Mouse (Mus musculus) spleen, adult 2 months (tissue): Measurements from ENCODE around the gene Cdc42ep2. TPM values are rescaled to one million over a fixed set of nuclear protein-coding genes. Genes with fewer than 3 reads are reported as not detected.

ENCODE experiments used
- DNase-seq, 2 experiments: peaks; one replicate each; pipeline versions ENCODE4 v3.0.0 to v3.0.0-alpha.2; 2012 to 2021; ENCODE audit warnings: low spot score in 2 of 2, low read depth in 1 of 2
- H3K27ac ChIP-seq: fragments of 200-500 bp; 2 replicates; pipeline ENCODE4 v1.5.1; 2012; ENCODE audit warnings: low read length, inconsistent platforms; ENCODE audit not compliant: insufficient read depth
- H3K27me3 ChIP-seq: fragments of 200-500 bp; 2 replicates; pipeline ENCODE4 v1.6.1; 2012; ENCODE audit warnings: mild to moderate bottlenecking, moderate library complexity, low read length, inconsistent platforms; ENCODE audit not compliant: control insufficient read depth, insufficient read depth
- H3K36me3 ChIP-seq: fragments of 200-500 bp; 2 replicates; pipeline ENCODE4 v1.6.1; 2012; ENCODE audit warnings: mild to moderate bottlenecking, low read length, inconsistent platforms; ENCODE audit not compliant: control insufficient read depth, insufficient read depth
- H3K4me1 ChIP-seq: fragments of 200-500 bp; 2 replicates; pipeline ENCODE4 v1.6.1; 2011; ENCODE audit warnings: inconsistent platforms; ENCODE audit not compliant: control insufficient read depth, insufficient read depth, insufficient read length
- H3K4me3 ChIP-seq: fragments of 200-500 bp; 2 replicates; pipeline ENCODE4 v1.5.1; 2011; ENCODE audit warnings: mild to moderate bottlenecking, inconsistent platforms; ENCODE audit not compliant: insufficient read depth, insufficient read length; ENCODE audit errors: extremely low read depth
- CTCF ChIP-seq: fragments of 200-500 bp; IDR thresholded peaks from 2 replicates; pipeline ENCODE4 v1.5.1; 2011; ENCODE audit warnings: mild to moderate bottlenecking, inconsistent platforms; ENCODE audit not compliant: insufficient read depth, insufficient read length, insufficient replicate concordance; ENCODE audit errors: extremely low read depth
- POLR2A ChIP-seq: fragments of 200-500 bp; IDR thresholded peaks from 2 replicates; pipeline ENCODE4 v1.6.1; 2011; ENCODE audit warnings: low read depth, low read length, inconsistent platforms
- WGBS: fragments of 180-500 bp; shearing (Covaris S2); methylation state at CpG from one replicate; pipeline ENCODE4 v1.1.7; 2018; 5-methylcytosine and 5-hydroxymethylcytosine counted together
- polyA plus RNA-seq: library from polyadenylated mRNA; depleted of rRNA; stranded (reverse); fragments of >200 nt; gene quantifications from 2 replicates; pipeline ENCODE4 v1.2.3, GENCODE M21; 2012

Gene Cdc42ep2
- polyA plus RNA-seq, 1 experiment: 8.2 TPM

DNA sequence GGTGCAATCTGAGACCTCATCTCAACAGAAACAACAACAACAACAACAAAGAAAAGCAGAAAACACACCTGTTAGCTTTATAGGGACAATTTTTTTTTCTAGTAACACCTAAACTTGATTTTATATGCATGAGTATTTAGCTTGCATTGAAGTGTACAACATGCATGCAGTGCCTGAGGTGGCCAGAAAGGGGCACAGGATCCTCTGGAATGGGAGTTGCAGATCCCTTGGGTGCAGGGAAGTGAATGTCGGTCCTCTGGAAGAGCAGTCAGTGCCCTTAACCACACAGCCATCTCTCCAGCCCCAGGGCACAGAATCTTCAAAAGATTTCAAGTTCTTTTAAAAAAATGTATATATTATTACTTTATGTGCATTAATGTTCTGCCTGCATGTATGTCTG, 38.0 kb upstream of the Cdc42ep2 start:
- H3K4me3 ChIP-seq: no peak overlapping the region
- DNase-seq: no peak
- H3K27ac ChIP-seq: no peak overlapping the region
- H3K4me1 ChIP-seq: peaks cover 2% of the 10 kb centered on the region; the same call in 1 of the 2 replicates
- H3K27me3 ChIP-seq: no peaks in the 10 kb centered on the region
- peaks cover 4% of the 10 kb centered on the region; the same call in 1 of the 2 replicates for H3K36me3 ChIP-seq
- 22% methylated on average over 1 of the region's 1 CpGs for WGBS
- TF ChIP-seq CTCF: no peak
- TF ChIP-seq POLR2A: no peak

DNA sequence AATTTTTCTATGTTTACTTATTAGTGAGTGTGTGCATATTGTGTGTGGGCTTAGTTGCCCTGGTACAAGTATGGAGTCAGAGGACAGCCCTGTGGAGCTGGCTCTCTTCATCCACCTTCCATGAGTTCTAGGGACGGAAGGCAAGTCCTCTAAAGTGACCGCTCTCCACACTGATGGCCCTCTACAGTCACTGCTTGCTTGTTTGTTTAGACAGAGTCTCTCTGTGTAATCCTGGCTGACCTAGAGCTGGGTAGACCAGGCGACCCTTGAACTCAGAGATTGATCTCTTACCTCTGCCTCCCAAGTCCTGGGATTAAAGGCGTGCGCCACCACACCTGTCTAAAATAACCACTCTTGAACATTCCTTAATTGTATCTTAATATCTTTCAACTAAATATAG, 32.8 kb upstream of the Cdc42ep2 start:
- TF ChIP-seq POLR2A (no peak), CTCF (no peak)
- no peaks in the 10 kb centered on the region for H3K4me1 ChIP-seq
- no peak overlapping the region for H3K4me3 ChIP-seq
- 96% methylated on average over 5 of the region's 5 CpGs for WGBS
- DNase-seq: no peak
- H3K27ac ChIP-seq: no peak overlapping the region
- H3K36me3 ChIP-seq: peaks cover 17% of the 10 kb centered on the region
- no peaks in the 10 kb centered on the region for H3K27me3 ChIP-seq

DNA sequence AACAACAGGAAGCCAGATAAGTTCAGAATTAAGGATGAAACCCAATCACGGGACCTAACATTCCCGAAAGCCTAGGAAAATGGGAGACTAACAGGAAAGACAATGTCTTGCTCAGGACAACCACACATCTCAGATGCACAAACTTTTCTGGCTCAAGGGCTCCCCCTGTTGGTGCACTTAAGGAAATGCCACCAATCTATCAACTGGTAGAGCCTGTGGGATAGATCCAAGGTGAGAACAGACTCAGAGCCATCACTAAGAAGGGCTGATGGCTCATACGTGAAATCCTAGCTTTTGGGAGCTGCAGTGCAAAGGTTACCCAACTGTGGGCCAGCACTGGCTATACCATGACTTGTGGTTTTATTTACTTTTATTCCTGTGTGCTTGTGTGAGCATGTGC, 32.1 kb upstream of the Cdc42ep2 start:
- Histone ChIP-seq H3K4me3 (no peak overlapping the region), H3K27ac (no peak overlapping the region), H3K36me3 (peaks cover 19% of the 10 kb centered on the region), H3K4me1 (no peaks in the 10 kb centered on the region), H3K27me3 (no peaks in the 10 kb centered on the region)
- TF ChIP-seq POLR2A (no peak), CTCF (peak; percentile 56; the same call in 1 of the 2 replicates)
- DNase-seq: peak; percentile 28 to 67
- WGBS: 44% methylated on average over 3 of the region's 3 CpGs

DNA sequence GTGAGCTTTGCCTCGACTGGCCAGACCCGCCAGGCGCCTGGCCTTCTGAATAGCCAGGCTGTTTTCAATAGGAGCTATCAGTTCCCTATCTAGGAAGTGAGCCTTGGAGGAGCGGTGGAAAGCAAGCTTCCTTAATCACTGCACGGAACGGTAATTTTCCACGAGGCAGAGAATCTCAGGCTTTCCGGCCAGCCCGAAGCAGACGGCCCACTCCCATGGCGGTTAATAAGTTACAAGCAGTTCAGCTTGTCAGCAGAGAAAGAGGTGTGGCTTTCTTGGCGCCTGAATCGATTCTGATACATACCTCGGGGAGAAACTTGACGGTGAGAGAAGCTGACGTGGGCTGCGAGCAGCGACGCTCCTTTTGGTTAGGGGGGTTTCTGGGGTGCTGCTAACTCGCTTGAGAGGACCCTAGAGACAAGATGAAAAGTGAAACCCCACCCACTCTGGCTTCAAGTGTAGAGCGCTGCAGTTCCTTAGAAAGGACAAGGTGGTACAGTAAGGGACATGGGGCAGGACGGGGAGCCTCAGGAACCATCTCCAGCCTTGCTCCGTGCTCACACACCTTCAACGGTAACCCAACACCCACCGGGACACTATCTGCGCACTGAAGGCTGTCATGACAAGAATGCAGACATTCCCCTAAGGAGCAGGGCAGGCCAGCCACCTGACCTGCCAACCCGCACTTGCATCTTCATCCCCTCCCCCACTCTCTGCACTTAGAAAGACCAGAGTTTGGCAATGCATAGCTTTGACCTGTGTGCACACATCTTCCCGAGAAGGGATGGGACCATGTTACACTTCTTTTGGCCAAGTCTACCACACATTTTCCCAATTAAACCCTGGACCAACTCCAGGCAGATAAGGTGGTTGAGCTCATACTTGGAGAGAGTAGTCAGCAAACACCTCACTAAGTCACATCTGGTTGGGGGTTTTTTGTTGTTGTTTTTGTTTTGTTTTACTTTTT, 31.4 kb upstream of the Cdc42ep2 start:
- TF ChIP-seq CTCF: no peak
- no peak for TF ChIP-seq POLR2A
- H3K36me3 ChIP-seq: peaks cover 20% of the 10 kb centered on the region
- 94% methylated on average over 28 of the region's 28 CpGs for WGBS
- H3K4me3 ChIP-seq: no peak overlapping the region
- DNase-seq: no peak
- no peaks in the 10 kb centered on the region for H3K27me3 ChIP-seq
- no peak overlapping the region for H3K27ac ChIP-seq
- H3K4me1 ChIP-seq: no peaks in the 10 kb centered on the region

DNA sequence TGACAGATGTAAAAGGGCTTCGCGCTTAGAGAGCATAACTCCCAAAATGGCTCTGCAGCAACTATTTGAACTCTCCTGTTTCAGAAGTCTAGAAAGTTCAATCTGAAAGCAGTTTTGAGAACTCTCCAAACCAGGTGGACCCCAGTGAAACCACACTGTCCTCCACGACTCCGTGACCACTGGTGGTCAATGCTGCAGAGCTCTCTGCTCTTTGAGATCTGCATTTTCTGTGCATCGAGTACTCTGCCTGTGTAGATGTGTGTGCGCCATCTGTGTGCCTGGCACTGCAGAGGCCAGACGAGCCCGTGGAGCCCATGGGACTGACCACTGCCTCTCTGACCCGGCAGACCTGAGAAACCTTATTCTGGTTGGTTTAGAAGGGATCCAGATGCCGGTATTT, 30.3 kb upstream of the Cdc42ep2 start:
- TF ChIP-seq CTCF: no peak
- TF ChIP-seq POLR2A: no peak

DNA sequence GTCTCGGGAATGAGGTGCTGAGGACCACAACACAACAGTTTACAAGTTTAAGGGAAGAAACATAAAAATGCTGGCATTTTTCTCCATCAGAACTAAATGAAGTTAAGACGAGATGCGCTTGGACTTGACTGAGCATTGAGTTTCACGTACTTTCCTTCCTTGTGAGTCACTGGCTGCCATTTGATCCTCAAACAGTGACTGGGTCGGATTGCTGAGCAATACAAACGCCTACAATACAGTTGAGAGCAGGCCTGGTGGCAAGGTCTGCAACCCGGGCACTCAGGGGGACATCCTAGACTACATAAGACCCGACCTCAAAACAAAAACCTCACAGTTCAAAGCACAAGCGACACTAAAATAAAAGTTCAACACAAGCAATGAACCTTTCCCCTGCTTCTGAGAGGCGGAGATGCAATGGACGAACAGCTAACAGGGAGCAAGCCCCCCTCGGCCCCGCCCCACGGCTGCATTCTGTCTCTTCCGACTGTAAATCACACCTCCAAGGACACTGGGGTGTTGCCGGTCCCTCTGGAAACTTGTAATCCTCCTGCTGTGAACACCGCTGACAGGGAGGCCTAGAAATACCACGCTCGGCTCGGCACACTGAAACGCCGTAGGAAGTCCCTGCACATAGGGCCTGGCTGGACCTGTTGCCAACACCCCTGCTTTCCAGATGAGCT, 29.6 kb upstream of the Cdc42ep2 start:
- Histone ChIP-seq H3K27ac (no peak overlapping the region), H3K4me1 (no peaks in the 10 kb centered on the region), H3K4me3 (no peak overlapping the region), H3K36me3 (peaks cover 31% of the 10 kb centered on the region), H3K27me3 (no peaks in the 10 kb centered on the region)
- 95% methylated on average over 22 of the region's 22 CpGs for WGBS
- TF ChIP-seq CTCF (no peak), POLR2A (no peak)
- no peak for DNase-seq

More for the DNA sequence above, 30.3 kb upstream of the Cdc42ep2 start:
- H3K4me3 ChIP-seq: no peak overlapping the region
- WGBS: 92% methylated on average over 10 of the region's 10 CpGs
- H3K36me3 ChIP-seq: peaks cover 26% of the 10 kb centered on the region
- H3K27ac ChIP-seq: no peak overlapping the region
- H3K4me1 ChIP-seq: no peaks in the 10 kb centered on the region
- no peaks in the 10 kb centered on the region for H3K27me3 ChIP-seq
- no peak for DNase-seq
